Mouse (Mus musculus) adipocyte (in vitro differentiated cells): ENCODE measurements around the gene Ngly1.

Source experiments
- DNase-seq: peaks from one replicate; pipeline ENCODE4 v3.0.0-alpha.2; 2016; ENCODE audit warnings: low spot score

Ngly1 gene

DNA sequence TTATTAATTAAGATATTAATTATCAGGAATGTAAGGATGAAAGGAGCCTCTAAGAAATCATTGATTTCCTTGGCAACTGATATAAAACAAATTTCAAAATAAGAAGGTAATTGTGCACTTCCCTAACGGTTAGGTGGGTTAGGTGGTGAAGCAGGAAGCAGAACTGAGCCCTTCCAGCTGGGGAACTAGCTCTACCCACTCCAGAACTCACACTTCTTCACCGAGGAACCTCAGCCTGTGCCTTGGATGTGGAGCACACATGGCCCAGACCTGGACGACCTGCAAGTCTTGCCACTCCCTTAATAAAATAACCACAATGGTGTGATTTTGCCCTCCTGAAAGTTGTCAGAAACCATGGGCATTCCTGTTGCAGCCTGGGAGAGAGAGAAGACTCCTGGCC is 80.7 kb downstream of the Ngly1 start:
- DNase-seq: no peak

DNA sequence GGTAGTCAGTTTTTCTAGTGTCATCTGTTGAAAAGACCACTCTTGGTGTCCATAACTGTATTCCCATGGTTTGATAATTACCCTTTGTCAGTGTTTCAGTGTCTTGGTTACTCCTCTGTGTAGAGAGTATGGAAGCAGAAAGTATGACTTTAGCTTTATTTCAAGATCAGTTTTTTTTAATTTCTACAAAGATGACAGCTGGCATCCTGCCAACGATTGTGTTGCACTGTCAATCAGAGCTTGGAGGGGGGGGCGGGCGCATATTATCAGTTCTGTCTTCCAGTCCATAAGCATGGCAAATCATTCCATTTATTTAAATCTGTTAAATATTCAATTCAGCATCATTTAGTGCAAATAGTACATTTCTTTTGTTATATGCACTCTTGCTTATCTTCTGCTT is 85.2 kb downstream of the Ngly1 start:
- peak; percentile 20 for DNase-seq

DNA sequence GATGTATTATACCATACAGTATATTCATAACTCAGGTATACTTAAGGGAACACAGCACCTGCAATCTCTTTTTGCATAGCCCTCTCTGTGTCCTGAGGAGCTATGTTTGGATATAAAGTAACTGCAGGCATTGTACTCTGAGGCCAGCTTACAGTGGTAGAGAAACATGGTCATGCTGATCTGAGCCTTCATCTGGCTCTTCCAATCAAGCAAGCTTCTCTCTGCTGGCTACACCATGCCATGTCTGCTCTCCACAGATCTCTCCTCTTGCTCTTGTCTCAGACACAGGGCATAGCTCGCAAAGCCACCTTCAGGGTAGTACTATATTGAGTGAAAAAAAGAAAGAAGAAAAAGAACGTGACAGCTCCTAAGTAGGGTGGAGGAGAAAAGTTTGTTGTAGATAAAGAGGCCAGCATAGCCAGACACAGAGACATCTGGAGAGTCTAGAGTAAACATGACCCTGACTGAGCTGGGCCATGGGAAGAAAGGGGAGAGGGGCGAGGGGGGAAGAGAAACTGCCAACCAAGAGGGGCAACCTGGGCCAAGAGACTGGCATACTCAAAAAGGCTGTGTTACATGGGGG is 86.8 kb downstream of the Ngly1 start:
- DNase-seq: no peak

DNA sequence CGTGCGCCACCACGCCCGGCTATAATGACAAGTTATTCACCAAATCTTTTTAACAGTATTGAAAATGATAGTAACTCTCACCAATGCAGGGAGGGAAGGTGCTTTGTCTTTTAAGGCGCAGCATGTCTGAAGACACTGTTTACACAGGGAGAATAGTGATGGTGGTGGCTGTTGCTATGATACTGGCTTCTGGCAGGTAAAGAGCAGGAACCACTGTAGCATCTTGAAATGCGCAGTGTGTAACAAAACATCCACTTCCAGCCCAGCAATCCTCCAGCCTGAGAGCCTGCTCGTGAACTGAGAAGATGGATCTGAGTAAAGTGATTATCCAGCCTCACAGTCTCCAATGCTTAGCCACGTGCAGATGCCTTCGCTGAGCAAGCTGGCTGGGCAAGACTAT is 98.4 kb downstream of the Ngly1 start:
- no peak for DNase-seq

DNA sequence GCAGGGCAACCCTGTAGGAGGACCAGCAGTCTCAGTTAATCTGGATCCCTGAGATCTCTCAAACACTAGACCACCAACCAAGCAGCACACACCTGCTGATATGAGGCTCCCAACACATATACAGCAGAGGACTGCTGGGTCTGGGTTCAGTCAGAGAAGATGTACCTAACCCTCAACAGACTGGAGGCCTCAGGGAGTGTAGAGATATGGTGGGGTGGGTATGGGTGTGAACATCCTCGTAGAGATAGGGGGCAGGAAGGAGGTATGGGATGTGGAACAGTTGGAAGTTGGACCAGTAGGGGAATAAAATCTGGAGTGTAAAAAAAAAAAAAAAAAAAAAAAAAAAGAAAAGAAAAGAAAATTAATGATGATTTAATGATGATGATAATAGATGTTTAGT is 110.6 kb downstream of the Ngly1 start:
- DNase-seq: no peak
